Mouse (Mus musculus): ENCODE data around the gene Cep162.

The Cep162 gene

GRCm38 (mm10) chr9:87162559-87162958 lies 92.8 kb downstream of the Cep162 start:
- DNase-seq (ENCODE audit: low read depth, low spot score), result no peak

DNA sequence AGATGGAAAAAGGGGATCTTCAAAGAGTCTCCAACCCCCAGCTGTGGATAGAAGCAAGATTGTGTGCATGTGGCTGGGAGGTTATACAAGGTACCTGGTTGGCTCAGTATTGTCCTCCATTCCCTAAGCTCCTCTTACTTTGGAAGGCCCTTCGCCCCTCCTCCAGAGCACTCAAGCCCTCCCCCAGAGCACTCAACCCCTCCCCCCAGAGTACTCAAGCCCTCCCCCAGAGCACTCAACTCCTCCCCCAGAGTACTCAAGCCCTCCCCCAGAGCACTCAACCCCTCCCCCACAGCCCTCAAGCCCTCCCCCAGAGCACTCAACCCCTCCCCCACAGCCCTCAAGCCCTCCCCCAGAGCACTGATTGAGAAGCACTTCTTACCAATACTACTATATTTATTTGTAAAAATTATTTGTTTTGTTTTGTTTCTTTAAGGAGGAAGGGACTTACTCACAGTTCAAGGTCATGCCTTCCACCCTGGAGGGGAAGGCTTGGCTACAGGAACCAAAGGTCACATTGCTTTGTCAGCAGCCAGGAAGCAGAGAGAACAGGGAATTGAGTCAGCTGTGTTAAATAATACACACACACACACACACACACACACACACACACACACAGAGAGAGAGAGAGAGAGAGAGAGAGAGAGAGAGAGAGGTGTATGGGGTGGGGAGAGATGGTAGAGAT lies 102.6 kb downstream of the Cep162 start:
- DNase-seq (ENCODE audit: low read depth, low spot score), result no peak

GRCm38 (mm10) chr9:87147927-87148326 lies 107.4 kb downstream of the Cep162 start:
- DNase-seq (ENCODE audit: low read depth, low spot score), result no peak

DNA sequence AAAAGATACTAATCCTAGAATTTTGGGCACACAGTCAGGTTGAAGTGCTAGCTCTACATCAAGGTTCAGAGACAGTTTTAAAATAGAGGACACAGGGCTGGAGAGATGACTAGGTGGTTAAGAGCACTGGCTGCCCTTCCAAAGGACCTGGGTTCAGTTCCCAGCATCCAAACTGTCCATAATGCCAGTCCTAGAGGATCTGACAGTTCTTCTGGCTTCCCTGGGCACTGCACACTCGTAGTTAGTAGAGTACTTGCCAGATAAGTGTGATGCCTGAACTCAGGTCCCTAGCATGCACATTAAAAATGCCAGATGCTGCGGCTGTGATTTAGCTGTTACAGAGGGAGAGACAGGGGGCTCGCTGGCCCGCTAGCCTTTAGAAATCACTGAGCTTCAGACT lies 108.9 kb downstream of the Cep162 start:
- DNase-seq (ENCODE audit: low read depth, low spot score), result no peak

DNA sequence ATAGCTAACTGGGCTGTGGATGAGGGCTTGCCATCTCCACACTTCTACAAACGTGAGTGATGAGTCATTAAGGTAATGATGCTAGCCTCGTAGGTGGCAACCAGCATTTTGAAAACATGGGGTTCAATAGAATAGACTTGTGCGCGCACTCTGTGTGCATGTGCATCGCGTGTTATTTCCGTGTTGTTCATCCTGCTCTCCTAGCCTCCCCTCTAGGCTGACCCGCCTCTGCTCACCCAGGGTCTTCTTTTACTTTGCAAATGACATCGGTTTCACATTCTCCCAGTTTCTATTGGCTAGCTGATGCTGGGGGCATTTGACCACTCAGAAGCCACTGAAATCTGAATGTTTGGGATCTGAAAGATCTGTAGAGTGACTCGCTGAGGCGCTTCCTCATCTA lies 109.7 kb downstream of the Cep162 start:
- DNase-seq (ENCODE audit: low read depth, low spot score), result no peak

GRCm38 (mm10) chr9:87145180-87145579 lies 110.2 kb downstream of the Cep162 start:
- DNase-seq (ENCODE audit: low read depth, low spot score), result no peak

DNA sequence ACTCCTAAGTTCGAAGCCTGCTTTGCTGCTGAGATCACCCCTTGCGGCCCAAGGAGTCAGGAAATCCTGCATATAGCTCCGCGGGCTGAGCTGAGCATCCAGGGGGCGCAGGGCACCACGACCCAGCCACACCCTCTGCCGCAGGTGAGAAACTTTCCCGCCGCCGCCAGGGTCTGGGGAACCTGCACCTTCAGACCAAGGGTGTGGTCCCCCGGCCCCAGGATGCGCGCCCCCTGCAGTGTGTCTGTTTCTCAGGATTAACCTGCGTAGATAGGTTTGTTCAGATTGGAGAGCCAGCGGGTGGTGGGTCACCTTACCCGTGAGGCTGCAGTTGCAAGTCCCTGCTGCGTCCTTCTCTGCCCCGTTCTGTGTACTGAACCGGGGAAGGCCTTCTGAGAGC lies 110.8 kb downstream of the Cep162 start:
- no peak for DNase-seq (ENCODE audit: low read depth, low spot score)

DNA sequence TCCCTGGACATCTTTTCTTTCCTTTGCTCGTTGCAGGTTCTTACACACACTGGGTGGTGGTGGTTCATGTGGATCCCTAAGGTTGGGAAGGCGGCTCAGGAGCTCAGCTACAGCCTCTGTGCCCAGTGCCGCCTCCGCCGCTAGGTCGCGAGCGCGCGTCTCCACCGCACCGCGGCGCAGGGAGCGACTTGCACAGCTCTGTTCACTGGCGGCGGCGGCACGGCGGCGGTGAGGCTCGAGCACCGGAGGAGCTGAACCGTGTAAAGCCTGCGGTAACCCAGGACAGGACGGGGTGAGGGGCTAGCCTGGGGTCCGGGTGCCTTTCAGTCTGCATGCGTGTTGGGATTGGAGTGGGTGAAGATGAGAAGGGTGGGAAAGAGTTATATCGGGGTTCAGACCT lies 111.2 kb downstream of the Cep162 start, which contains the start of gene Mrap2:
Mrap2 (plus strand) TSS at position 201 of the 400 bp plus-strand sequence.
- no peak for DNase-seq (ENCODE audit: low read depth, low spot score)

DNA sequence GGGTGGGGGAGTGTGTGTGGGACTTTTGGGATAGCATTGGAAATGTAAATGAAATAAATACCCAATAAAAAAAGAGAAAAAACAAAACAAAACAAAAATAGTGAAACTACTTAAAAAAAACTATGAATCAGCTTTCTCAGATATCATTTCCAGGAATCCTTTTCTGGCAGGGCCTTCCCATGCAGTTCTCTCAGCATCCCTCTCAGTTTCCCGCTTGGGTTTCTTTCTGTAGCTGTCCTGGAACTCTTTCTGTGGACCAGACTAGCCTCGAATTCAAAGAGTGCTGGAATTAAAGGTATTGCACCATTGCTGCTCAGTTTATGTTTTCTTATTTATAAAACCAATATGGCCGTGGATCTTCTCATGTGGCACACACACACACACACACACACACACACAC lies 112.3 kb downstream of the Cep162 start:
- no peak for DNase-seq (ENCODE audit: low read depth, low spot score)
